Mouse (Mus musculus): ENCODE results near the gene Itpkb.

- TF ChIP-seq CTCF (IDR thresholded peaks at IDR 0.05; ENCODE audit: low read depth, low read length): no peak
- TF ChIP-seq POLR2A (IDR thresholded peaks at IDR 0.05; ENCODE audit: insufficient read depth, low read length): no peak
Observed at GRCm38 (mm10) chr1:180417118-180417517, 86.8 kb downstream of the Itpkb start.
